Mouse (Mus musculus): ENCODE measurements at regions not wholly inside any gene's neighbourhood (a gene's known extent, or its start where the extent isn't known, plus 50 kb on each side); places are given as distances from the start of the nearest gene placed in this dataset.

DNA sequence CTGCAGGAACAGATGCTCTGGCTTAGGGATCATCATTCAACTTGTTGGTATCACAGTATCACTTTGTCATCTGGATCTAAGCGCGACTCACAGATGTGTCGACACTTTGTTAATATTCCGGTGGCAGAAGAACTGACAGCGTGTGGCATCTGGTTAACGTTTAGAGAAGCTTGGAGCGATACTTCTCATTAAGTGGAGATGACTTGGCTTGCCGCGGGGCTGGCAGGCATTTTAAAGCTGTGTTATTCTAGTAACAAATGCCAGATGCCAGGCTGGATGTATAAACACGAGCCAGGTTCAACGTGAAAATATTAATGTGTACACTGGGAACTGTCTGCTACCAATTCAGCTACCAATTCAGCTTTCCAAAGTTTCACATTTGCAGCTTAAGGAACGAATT, 430.3 kb upstream of the Dab2 start:
- no peak overlapping the region for H3K27ac ChIP-seq (ENCODE audit: insufficient read depth, low read depth)
- H3K4me3 ChIP-seq (replicated peaks in 1 of 3; ENCODE audit: low read depth in 2 of 3, low read length in 2 of 3, poor library complexity in 1 of 3): no peak overlapping the region
- no peaks in the 10 kb centered on the region for H3K4me1 ChIP-seq (ENCODE audit: control insufficient read depth in 1 of 2, insufficient read depth in 2 of 2)
- in situ Hi-C loops (cut with MboI; ENCODE audit: low pct_ligation_motif_present, low pct_unique_long_range_greater_than_20kb, low sequenced_read_pairs) (no loop called here), dilution Hi-C loops (cut with MboI; ENCODE audit: extremely low pct_ligation_motif_present, extremely low pct_unique_long_range_greater_than_20kb, low sequenced_read_pairs) (no loop called here)
- no peaks in the 10 kb centered on the region for H3K27me3 ChIP-seq (replicated peaks)
- H3K9ac ChIP-seq (ENCODE audit: insufficient read depth, low read depth): no peak overlapping the region
- no peak overlapping the region for H3K4me2 ChIP-seq (ENCODE audit: insufficient read depth, low read depth, poor library complexity, severe bottlenecking)
- H3K9me3 ChIP-seq (replicated peaks; ENCODE audit: low read length): no peaks in the 10 kb centered on the region
- DNase-seq (ENCODE audit: extremely low read depth): no peak
- TF ChIP-seq JUND (conservative IDR thresholded peaks at IDR 0.05; ENCODE audit: low read depth, low read length) (no peak), IRF4 (IDR thresholded peaks at IDR 0.05; ENCODE audit: low read depth, low read length) (no peak), SIN3A (IDR thresholded peaks at IDR 0.05; ENCODE audit: low read length) (no peak), TCF12 (IDR thresholded peaks at IDR 0.05; ENCODE audit: low read depth, low read length) (no peak)
- peaks cover 0 to 2% of the 10 kb centered on the region in 2 experiments for H3K36me3 ChIP-seq (replicated peaks in 1 of 2; ENCODE audit: control insufficient read depth in 1 of 2, insufficient read depth in 1 of 2, low read length in 1 of 2)
- H3K79me2 ChIP-seq (replicated peaks; ENCODE audit: control insufficient read depth, extremely low read depth, insufficient read depth, poor library complexity, severe bottlenecking): no peaks in the 10 kb centered on the region

- in situ Hi-C loops (cut with MboI; ENCODE audit: low pct_ligation_motif_present, low pct_unique_long_range_greater_than_20kb, low sequenced_read_pairs): no loop called here
- no peaks in the 10 kb centered on the region for H3K79me2 ChIP-seq (replicated peaks; ENCODE audit: control insufficient read depth, extremely low read depth, insufficient read depth, poor library complexity, severe bottlenecking)
Measured at GRCm38 (mm10) chr15:5869866-5870265, 429.7 kb upstream of the Dab2 start.

GRCm38 (mm10) chr15:5872042-5872441, 427.5 kb upstream of the Dab2 start:
- no peak overlapping the region for H3K4me3 ChIP-seq (replicated peaks in 1 of 3; ENCODE audit: low read depth in 2 of 3, low read length in 2 of 3, poor library complexity in 1 of 3)
- dilution Hi-C loops (cut with MboI; ENCODE audit: extremely low pct_ligation_motif_present, extremely low pct_unique_long_range_greater_than_20kb, low sequenced_read_pairs): no loop called here
- TF ChIP-seq HCFC1 (IDR thresholded peaks at IDR 0.05; ENCODE audit: low read depth, low read length) (no peak), IRF4 (IDR thresholded peaks at IDR 0.05; ENCODE audit: low read depth, low read length) (no peak), ZNF384 (IDR thresholded peaks at IDR 0.05; ENCODE audit: low read depth, low read length) (no peak), ZMIZ1 (IDR thresholded peaks at IDR 0.05; ENCODE audit: low read depth, low read length) (no peak), E2F4 (IDR thresholded peaks at IDR 0.05; ENCODE audit: insufficient replicate concordance, low read depth, low read length) (no peak), MAFK (IDR thresholded peaks at IDR 0.05; ENCODE audit: insufficient replicate concordance, low read length) (no peak), ETS1 (conservative IDR thresholded peaks at IDR 0.05; ENCODE audit: low read depth, low read length) (no peak), TCF12 (IDR thresholded peaks at IDR 0.05; ENCODE audit: low read depth, low read length) (no peak), CHD2 (IDR thresholded peaks at IDR 0.05; ENCODE audit: low read length) (no peak), NRF1 (IDR thresholded peaks at IDR 0.05; ENCODE audit: low read depth, low read length) (no peak), USF1 (IDR thresholded peaks at IDR 0.05; ENCODE audit: low read depth, low read length) (no peak), EP300 (IDR thresholded peaks at IDR 0.05; ENCODE audit: low read length) (no peak), ZKSCAN1 (IDR thresholded peaks at IDR 0.05; ENCODE audit: borderline replicate concordance, low read depth, low read length) (no peak), MXI1 (IDR thresholded peaks at IDR 0.05; ENCODE audit: low read depth, low read length) (no peak), PAX5 (IDR thresholded peaks at IDR 0.05; ENCODE audit: low read length) (no peak), TBP (conservative IDR thresholded peaks at IDR 0.05; ENCODE audit: low read depth, low read length) (no peak), RCOR1 (conservative IDR thresholded peaks at IDR 0.05; ENCODE audit: low read depth, low read length) (no peak)

More at GRCm38 (mm10) chr15:5869866-5870265, 429.7 kb upstream of the Dab2 start:
- no peak for TF ChIP-seq SMC3 (IDR thresholded peaks at IDR 0.05; ENCODE audit: low read depth, low read length)
- no peak for TF ChIP-seq POLR2AphosphoS2 (IDR thresholded peaks at IDR 0.05; ENCODE audit: low read depth, low read length)
- TF ChIP-seq MXI1 (IDR thresholded peaks at IDR 0.05; ENCODE audit: low read depth, low read length): no peak
- no peak for TF ChIP-seq MAX (IDR thresholded peaks at IDR 0.05; ENCODE audit: low read length)
- no peak for TF ChIP-seq ZMIZ1 (IDR thresholded peaks at IDR 0.05; ENCODE audit: low read depth, low read length)
- no peak for TF ChIP-seq ZKSCAN1 (IDR thresholded peaks at IDR 0.05; ENCODE audit: borderline replicate concordance, low read depth, low read length)
- no peak for TF ChIP-seq ELF1 (IDR thresholded peaks at IDR 0.05; ENCODE audit: low read depth, low read length)
- no peak for TF ChIP-seq PAX5 (IDR thresholded peaks at IDR 0.05; ENCODE audit: low read length)
- Histone ChIP-seq H3K36me3 (replicated peaks in 1 of 2; ENCODE audit: control insufficient read depth in 1 of 2, insufficient read depth in 1 of 2, low read length in 1 of 2) (no peaks in the 10 kb centered on the region), H3K27ac (ENCODE audit: insufficient read depth, low read depth) (no peak overlapping the region), H3K9ac (ENCODE audit: insufficient read depth, low read depth) (no peak overlapping the region), H3K4me1 (ENCODE audit: control insufficient read depth in 1 of 2, insufficient read depth in 2 of 2) (no peaks in the 10 kb centered on the region), H3K27me3 (replicated peaks) (no peaks in the 10 kb centered on the region), H3K9me3 (replicated peaks; ENCODE audit: low read length) (no peaks in the 10 kb centered on the region), H3K4me3 (replicated peaks in 1 of 3; ENCODE audit: low read depth in 2 of 3, low read length in 2 of 3, poor library complexity in 1 of 3) (no peak overlapping the region), H3K4me2 (ENCODE audit: insufficient read depth, low read depth, poor library complexity, severe bottlenecking) (no peak overlapping the region)
- dilution Hi-C loops (cut with MboI; ENCODE audit: extremely low pct_ligation_motif_present, extremely low pct_unique_long_range_greater_than_20kb, low sequenced_read_pairs): no loop called here
- DNase-seq (ENCODE audit: extremely low read depth): no peak

More at GRCm38 (mm10) chr15:5872042-5872441, 427.5 kb upstream of the Dab2 start:
- Histone ChIP-seq H3K9ac (ENCODE audit: insufficient read depth, low read depth) (no peak overlapping the region), H3K27ac (ENCODE audit: insufficient read depth, low read depth) (no peak overlapping the region), H3K4me1 (ENCODE audit: control insufficient read depth in 1 of 2, insufficient read depth in 2 of 2) (no peaks in the 10 kb centered on the region), H3K4me2 (ENCODE audit: insufficient read depth, low read depth, poor library complexity, severe bottlenecking) (no peak overlapping the region), H3K27me3 (replicated peaks) (no peaks in the 10 kb centered on the region), H3K9me3 (replicated peaks; ENCODE audit: low read length) (no peaks in the 10 kb centered on the region), H3K36me3 (replicated peaks in 1 of 2; ENCODE audit: control insufficient read depth in 1 of 2, insufficient read depth in 1 of 2, low read length in 1 of 2) (no peaks in the 10 kb centered on the region), H3K79me2 (replicated peaks; ENCODE audit: control insufficient read depth, extremely low read depth, insufficient read depth, poor library complexity, severe bottlenecking) (no peaks in the 10 kb centered on the region)
- DNase-seq (ENCODE audit: extremely low read depth): no peak
- in situ Hi-C loops (cut with MboI; ENCODE audit: low pct_ligation_motif_present, low pct_unique_long_range_greater_than_20kb, low sequenced_read_pairs): no loop called here
